Mouse (Mus musculus) midbrain, postnatal 0 days (tissue): Measurements from ENCODE around the gene Cnppd1. TPM values are rescaled to one million over a fixed set of nuclear protein-coding genes. Genes with fewer than 3 reads are reported as not detected.

Experiments used
- ATAC-seq: fragments of 200-750 bp; cut with Nextera tagmentation; 2 replicates; pipeline ENCODE4 v1.8.0; 2017; ENCODE audit warnings: moderate number of reproducible peaks, mild to moderate bottlenecking, moderate TSS enrichment, moderate library complexity; ENCODE audit not compliant: low FRiP score
- DNase-seq: peaks from one replicate; pipeline ENCODE4 v3.0.0-alpha.2; 2015; ENCODE audit warnings: low spot score
- H3K27ac ChIP-seq: fragments of 300-500 bp; sonication (generic); 2 replicates; pipeline ENCODE4 v1.5.1; 2014; ENCODE audit warnings: low read depth, mild to moderate bottlenecking, low read length, mixed read lengths
- H3K27me3 ChIP-seq: fragments of 300-500 bp; sonication (generic); 2 replicates; pipeline ENCODE4 v1.6.1; 2014; ENCODE audit warnings: low read length, control low read depth, mixed read lengths; ENCODE audit not compliant: insufficient read depth
- H3K36me3 ChIP-seq: fragments of 300-500 bp; sonication (generic); 2 replicates; pipeline ENCODE4 v1.6.1; 2014; ENCODE audit warnings: low read length, control low read depth, mixed read lengths; ENCODE audit not compliant: insufficient read depth
- H3K4me1 ChIP-seq: fragments of 300-500 bp; sonication (generic); 2 replicates; pipeline ENCODE4 v1.6.1; 2014; ENCODE audit warnings: mild to moderate bottlenecking, control low read depth, antibody characterized with exemption, low read length, mixed read lengths; ENCODE audit not compliant: insufficient read depth
- H3K4me2 ChIP-seq: fragments of 300-500 bp; sonication (generic); 2 replicates; pipeline ENCODE4 v1.6.1; 2014; ENCODE audit warnings: low read depth, mild to moderate bottlenecking, low read length, mixed read lengths; ENCODE audit not compliant: poor library complexity, severe bottlenecking
- H3K4me3 ChIP-seq: fragments of 300-500 bp; sonication (generic); 2 replicates; pipeline ENCODE4 v1.5.1; 2014; ENCODE audit warnings: low read depth, mild to moderate bottlenecking, low read length, moderate library complexity
- H3K9ac ChIP-seq: fragments of 300-500 bp; sonication (generic); replicated peaks from 2 replicates; pipeline ENCODE4 v1.6.1; 2014; ENCODE audit warnings: mild to moderate bottlenecking, low read length, moderate library complexity, mixed read lengths; ENCODE audit not compliant: poor library complexity, severe bottlenecking
- H3K9me3 ChIP-seq: fragments of 300-500 bp; sonication (generic); 2 replicates; pipeline ENCODE4 v1.6.1; 2016; ENCODE audit warnings: low read length, control low read depth
- CTCF ChIP-seq: IDR thresholded peaks from 2 replicates; pipeline ENCODE4 v1.5.1; 2016; ENCODE audit warnings: antibody characterized with exemption, mild to moderate bottlenecking
- WGBS: fragments of 180-500 bp; shearing (Covaris S2); extraction: QIAGEN DNeasy Blood & Tissue Kit; methylation state at CpG from one replicate; pipeline ENCODE4 v1.1.7; 2014; 5-methylcytosine and 5-hydroxymethylcytosine counted together
- polyA plus RNA-seq: library from polyadenylated mRNA; unstranded; fragments of >200 nt; fragmentation: Nextera tagmentation; extraction: Ambion mirVana; gene quantifications from 2 replicates; pipeline ENCODE4 v1.2.1, GENCODE M21; 2015
- total RNA-seq: library from RNA; depleted of rRNA; stranded (reverse); fragments of >200 nt; gene quantifications from 2 replicates; pipeline ENCODE4 v1.2.3, GENCODE M21; 2014

The Cnppd1 gene
- total and polyA plus RNA-seq, 2 experiments from 2014 or later, result 48.4 to 50.5 TPM

DNA sequence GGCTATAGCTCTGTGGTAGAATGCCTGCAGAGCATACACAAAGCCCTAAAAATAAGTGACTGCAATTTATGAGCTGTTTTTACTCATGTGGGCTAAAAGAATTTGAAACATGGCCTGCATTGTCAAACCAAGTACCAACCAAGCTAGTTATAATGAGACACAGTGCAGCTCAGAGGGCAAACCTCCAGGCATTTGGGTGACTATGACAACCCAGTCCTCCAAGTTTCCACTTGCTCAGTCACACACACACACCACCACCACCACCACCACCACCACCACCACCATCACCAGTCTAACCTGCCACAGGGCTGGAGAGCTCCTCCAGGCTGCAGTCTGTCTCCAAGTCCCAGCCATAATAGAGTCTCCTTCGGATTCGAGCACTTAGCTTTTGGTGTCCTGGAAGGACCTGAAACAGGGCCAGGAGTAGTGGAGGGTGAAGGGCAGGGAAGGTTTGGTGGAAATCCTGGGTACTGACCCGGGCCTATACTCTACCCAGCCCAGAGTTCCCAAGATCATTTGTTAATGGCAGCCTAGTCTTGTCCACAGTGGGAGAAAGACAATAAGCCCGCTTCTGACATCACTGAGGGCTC lies 1.8 kb downstream of the Cnppd1 start:
- H3K27me3 ChIP-seq, result no peaks in the 10 kb centered on the region
- WGBS, result 59% methylated on average over 4 of the region's 4 CpGs
- no peak for TF ChIP-seq CTCF
- H3K9me3 ChIP-seq, result no peaks in the 10 kb centered on the region
- H3K36me3 ChIP-seq, result peaks cover 39% of the 10 kb centered on the region
- H3K4me1 ChIP-seq, result peaks cover 20% of the 10 kb centered on the region
- peak overlapping the region; percentile 92 for H3K4me2 ChIP-seq
- peak overlapping the region; percentile 89 for H3K9ac ChIP-seq
- H3K4me3 ChIP-seq, result peak overlapping the region; percentile 68
- ATAC-seq, result no peak
- no peak for DNase-seq
- H3K27ac ChIP-seq, result peak overlapping the region; percentile 95

GRCm38 (mm10) chr1:75138448-75138847 lies 4.1 kb downstream of the Cnppd1 start:
- TF ChIP-seq CTCF, result no peak
- Histone ChIP-seq H3K9me3 (no peaks in the 10 kb centered on the region), H3K4me3 (no peak overlapping the region), H3K27me3 (no peaks in the 10 kb centered on the region), H3K9ac (no peak overlapping the region), H3K4me2 (no peak overlapping the region), H3K27ac (no peak overlapping the region), H3K36me3 (peaks cover 26% of the 10 kb centered on the region), H3K4me1 (peaks cover 10% of the 10 kb centered on the region; the same call in 1 of the 2 replicates)
- ATAC-seq (no peak), DNase-seq (no peak)
- 94% methylated on average over 2 of the region's 2 CpGs for whole genome bisulfite sequencing

- H3K4me3 ChIP-seq, result no peak overlapping the region
- peaks cover 10% of the 10 kb centered on the region; the same call in 1 of the 2 replicates for H3K4me1 ChIP-seq
- H3K9ac ChIP-seq, result no peak overlapping the region
- no peak overlapping the region for H3K27ac ChIP-seq
- 89% methylated on average over 3 of the region's 3 CpGs for WGBS
- H3K9me3 ChIP-seq, result no peaks in the 10 kb centered on the region
- no peak for TF ChIP-seq CTCF
- H3K4me2 ChIP-seq, result no peak overlapping the region
- no peak for DNase-seq
- H3K27me3 ChIP-seq, result no peaks in the 10 kb centered on the region
- H3K36me3 ChIP-seq, result peaks cover 26% of the 10 kb centered on the region
- no peak for ATAC-seq
Measured at GRCm38 (mm10) chr1:75136730-75137129, 5.8 kb downstream of the Cnppd1 start.

DNA sequence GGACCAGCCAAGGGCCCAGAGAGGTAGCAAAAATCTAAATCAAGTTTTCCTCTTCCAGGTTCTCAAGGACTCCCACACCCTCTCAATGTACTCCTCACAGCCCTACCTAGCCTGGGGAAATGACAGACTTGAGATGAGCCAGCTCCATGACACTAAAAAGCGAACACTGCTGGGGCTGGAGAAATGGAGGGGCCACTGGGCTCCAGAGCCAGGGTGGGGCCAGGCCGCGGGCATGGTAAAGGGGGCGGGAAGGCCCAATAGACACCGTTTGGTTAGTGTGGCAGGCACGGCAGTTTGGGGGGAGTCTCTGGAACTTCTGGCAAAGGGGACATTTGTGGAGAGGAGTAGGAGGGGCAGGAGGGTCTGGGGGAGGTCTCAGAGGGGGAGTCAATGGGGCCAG lies 6.2 kb downstream of the Cnppd1 start:
- ATAC-seq, result no peak
- H3K27me3 ChIP-seq, result no peaks in the 10 kb centered on the region
- H3K4me1 ChIP-seq, result peaks cover 10% of the 10 kb centered on the region; the same call in 1 of the 2 replicates
- H3K9me3 ChIP-seq, result no peaks in the 10 kb centered on the region
- WGBS, result 94% methylated on average over 6 of the region's 6 CpGs
- no peak overlapping the region for H3K27ac ChIP-seq
- no peak overlapping the region for H3K4me2 ChIP-seq
- DNase-seq, result no peak
- no peak overlapping the region for H3K4me3 ChIP-seq
- peaks cover 26% of the 10 kb centered on the region for H3K36me3 ChIP-seq
- TF ChIP-seq CTCF, result no peak
- H3K9ac ChIP-seq, result no peak overlapping the region

DNA sequence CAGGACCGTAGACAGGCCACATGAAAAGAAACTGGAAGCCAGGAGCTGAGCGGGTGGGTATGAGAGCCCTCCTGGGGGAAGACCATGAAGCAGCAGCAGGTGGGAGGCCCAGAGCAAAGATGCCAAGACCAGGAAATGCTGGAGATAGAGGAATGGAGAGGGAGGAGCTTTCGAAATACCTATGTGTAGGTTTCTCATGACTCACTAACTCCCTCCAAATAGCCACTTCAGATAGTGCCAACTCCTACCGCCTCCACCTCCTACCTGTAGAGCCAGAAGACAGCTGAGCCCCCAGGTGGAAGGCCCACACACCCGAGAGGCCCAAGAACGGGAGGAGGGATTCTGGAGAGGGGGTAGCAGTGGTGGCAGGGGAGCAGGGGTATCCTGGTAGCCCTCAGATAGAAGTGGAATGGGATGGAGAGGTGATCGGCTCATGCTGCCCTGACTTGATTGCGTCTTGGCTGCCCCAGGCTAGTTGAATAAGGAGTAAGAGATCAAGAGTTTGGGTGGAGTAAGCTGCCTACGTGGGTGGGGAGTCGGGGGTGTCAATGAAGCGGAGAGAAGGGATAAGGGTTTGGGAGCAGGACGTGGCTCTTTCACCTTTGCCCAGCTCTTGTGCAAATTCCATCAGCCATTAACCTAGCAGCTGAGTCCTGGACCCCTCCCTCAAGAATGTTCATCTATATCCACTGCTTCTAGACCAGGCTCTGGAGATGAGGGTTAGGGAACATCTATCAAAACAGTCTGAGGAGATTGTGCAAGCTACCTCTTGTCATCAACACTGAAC lies 8.9 kb downstream of the Cnppd1 start, which contains the start of gene Slc23a3:
Gene Slc23a3 (minus strand): TSS at position 470 of the 787 bp plus-strand sequence.
- TF ChIP-seq CTCF, result no peak
- WGBS, result 60% methylated on average over 12 of the region's 12 CpGs
- H3K9ac ChIP-seq, result no peak within 1 kb of the TSS
- no peak within 1 kb of the TSS for H3K27ac ChIP-seq
- H3K4me3 ChIP-seq, result no peak within 1 kb of the TSS
- no peaks in the 10 kb centered on the region for H3K4me1 ChIP-seq
- DNase-seq (no peak), ATAC-seq (no peak)
- H3K27me3 ChIP-seq, result no peaks in the 10 kb centered on the region
- H3K36me3 ChIP-seq, result peaks cover 20% of the 10 kb centered on the region
- no peaks in the 10 kb centered on the region for H3K9me3 ChIP-seq
- H3K4me2 ChIP-seq, result no peak within 1 kb of the TSS

DNA sequence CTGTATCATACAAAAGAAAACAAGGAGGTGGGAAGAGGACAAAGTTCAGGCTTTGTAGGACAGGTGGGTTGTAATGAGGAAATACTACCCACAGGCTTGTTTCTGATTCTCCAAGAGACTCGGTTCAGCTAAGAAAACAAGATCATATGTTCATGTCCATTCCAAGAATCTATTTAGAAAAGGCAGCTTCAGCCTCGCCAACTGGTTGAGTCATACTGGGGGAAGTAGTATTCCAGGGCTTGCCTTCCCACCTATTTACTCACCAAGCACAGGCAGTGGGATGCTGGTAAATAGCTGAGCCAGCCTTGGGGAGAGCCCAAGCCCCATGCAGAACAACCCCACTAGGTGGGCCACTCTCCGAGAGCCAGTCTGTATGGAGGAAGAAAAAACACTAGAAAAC lies 13.9 kb downstream of the Cnppd1 start:
- ATAC-seq (no peak), DNase-seq (no peak)
- WGBS, result 78% methylated on average over 3 of the region's 3 CpGs
- H3K27ac ChIP-seq, result no peak overlapping the region
- no peak overlapping the region for H3K4me2 ChIP-seq
- H3K4me3 ChIP-seq, result no peak overlapping the region
- H3K36me3 ChIP-seq, result no peaks in the 10 kb centered on the region
- H3K9ac ChIP-seq, result no peak overlapping the region
- H3K27me3 ChIP-seq, result no peaks in the 10 kb centered on the region
- H3K9me3 ChIP-seq, result no peaks in the 10 kb centered on the region
- H3K4me1 ChIP-seq, result no peaks in the 10 kb centered on the region
- TF ChIP-seq CTCF, result no peak
